Mouse (Mus musculus): Measurements from ENCODE around the gene Arhgap29. TPM values are rescaled to one million over a fixed set of nuclear protein-coding genes. Genes with fewer than 3 reads are reported as not detected.

Arhgap29 gene
- polyA plus RNA-seq, 1 experiment from 2014 or later, result 18.9 TPM

DNA sequence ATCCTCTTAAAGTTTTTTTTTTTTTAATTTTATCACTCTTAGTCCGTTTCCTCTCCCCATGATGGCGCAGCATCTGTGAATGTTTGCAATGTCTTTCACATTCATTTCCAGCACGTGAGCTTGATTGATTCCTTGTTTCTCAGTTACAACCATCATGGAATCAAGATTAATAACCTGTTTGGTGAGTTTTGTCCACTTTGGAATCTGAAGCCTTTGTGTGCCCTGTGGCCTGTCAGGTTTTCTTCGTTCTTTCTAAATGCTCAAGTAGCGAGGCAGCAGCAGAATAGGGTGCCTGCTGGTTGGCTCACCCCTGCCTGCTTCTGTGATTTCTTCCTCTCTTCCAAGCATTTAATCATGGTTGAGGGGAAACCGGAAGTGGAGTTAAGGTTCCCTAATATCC, 2.2 kb upstream of the Arhgap29 start:
- WGBS, result 75% methylated on average over 6 of the region's 6 CpGs
- no peak for ATAC-seq
- Histone ChIP-seq H3K4me3 (replicated peaks) (no peak overlapping the region), H3K4me1 (replicated peaks) (peaks cover 12% of the 10 kb centered on the region), H3K4me2 (replicated peaks) (no peak overlapping the region), H3K9ac (replicated peaks) (no peak overlapping the region), H3K27me3 (peaks cover 35% of the 10 kb centered on the region), H3K36me3 (no peaks in the 10 kb centered on the region), H3K27ac (no peak overlapping the region), H3K9me3 (no peaks in the 10 kb centered on the region; the same call in 1 of the 2 replicates)

DNA sequence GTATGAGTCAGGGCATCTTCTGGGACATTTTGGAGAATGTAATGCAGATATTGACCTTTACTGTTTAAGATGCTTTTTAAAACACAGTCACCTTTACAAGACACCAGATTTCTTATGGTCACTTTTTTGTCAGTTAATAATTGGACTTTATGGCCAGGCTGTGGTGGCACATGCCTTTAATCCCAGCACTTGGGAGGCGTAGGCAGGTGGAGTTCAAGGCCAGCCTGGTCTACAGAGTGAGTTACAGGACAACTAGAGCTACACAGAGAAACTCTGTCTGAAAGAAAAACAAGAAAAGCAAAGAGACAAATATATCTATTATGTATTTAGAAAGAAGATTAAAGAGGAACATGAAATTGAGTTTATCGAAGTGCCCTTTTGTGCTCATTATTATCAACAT, 1.2 kb upstream of the Arhgap29 start:
- 89% methylated on average over 2 of the region's 2 CpGs for WGBS
- no peak overlapping the region for H3K4me3 ChIP-seq (replicated peaks)
- no peak for ATAC-seq

DNA sequence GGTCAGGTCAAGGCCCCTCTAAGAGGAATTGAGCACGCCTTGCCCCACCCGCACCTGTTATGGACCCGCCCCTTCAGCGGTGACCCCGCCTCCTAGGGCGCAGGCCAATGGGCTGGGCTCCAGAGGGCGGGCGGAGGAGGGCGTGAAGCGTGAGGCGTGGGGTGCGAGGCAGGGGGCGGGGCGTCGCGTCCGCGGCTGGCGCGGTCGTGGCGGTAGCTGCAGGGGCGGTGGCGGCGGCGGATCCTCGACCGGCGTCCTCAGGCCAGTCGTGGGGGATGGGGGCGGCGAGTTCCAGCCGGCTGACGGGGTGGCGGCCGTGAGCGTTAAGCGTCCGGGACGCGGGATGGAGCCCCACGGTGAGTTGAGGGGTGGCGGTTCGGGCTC, 700 bp downstream of the Arhgap29 start:
- H3K27me3 ChIP-seq, result peaks cover 42% of the 10 kb centered on the region

More for the DNA sequence above, 1.2 kb upstream of the Arhgap29 start:
- peaks cover 42% of the 10 kb centered on the region for H3K27me3 ChIP-seq
- no peak overlapping the region for H3K9ac ChIP-seq (replicated peaks)
- H3K27ac ChIP-seq, result no peak overlapping the region
- no peaks in the 10 kb centered on the region; the same call in 1 of the 2 replicates for H3K9me3 ChIP-seq
- H3K36me3 ChIP-seq, result no peaks in the 10 kb centered on the region
- H3K4me2 ChIP-seq (replicated peaks), result no peak overlapping the region
- peaks cover 12% of the 10 kb centered on the region for H3K4me1 ChIP-seq (replicated peaks)

DNA sequence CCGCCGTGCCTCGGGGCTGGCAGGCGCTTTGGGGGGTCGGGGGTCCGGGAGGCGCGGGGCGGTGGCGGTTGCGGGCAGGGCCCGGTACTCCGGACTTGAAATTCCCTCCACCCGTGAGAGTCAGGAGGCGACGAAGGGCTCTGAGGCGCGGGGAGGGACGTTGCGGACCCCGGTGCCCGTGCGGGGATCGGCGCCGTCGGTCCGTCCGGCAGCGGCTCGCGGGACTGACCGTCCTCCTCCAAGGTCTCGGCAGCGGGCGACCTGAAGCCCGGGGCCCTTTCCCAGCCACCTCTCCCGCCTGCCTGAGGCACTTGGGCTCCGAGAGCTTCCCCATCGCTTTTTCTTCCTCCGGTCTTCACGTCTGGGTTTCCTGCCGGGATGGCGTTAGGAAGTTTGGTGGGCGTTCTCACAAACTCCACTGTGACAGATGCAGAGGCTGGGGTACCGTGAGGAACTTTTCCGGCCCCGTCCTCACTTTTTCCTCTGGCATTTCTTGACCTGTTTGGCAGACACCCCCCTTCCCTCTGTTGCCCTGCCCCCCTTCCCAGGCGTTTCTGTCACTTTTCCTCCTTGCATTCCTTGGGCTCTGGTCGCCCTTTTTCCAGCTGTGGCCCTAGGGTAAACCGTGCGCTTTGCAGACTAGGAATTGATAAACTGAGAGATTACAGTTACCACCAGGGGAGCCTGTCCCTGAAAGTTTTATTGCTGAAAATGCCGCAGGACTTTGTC, 1.3 kb downstream of the Arhgap29 start:
- Histone ChIP-seq H3K9me3 (no peaks in the 10 kb centered on the region; the same call in 1 of the 2 replicates), H3K4me1 (replicated peaks) (peaks cover 12% of the 10 kb centered on the region), H3K9ac (replicated peaks) (peak overlapping the region; percentile 68), H3K4me2 (replicated peaks) (peak overlapping the region; percentile 80), H3K27ac (no peak overlapping the region), H3K27me3 (peaks cover 42% of the 10 kb centered on the region), H3K36me3 (no peaks in the 10 kb centered on the region), H3K4me3 (replicated peaks) (peak overlapping the region; percentile 60)
- peak; percentile 70 for ATAC-seq
- WGBS, result 2% methylated on average over 40 of the region's 53 CpGs

More for the DNA sequence above, 700 bp downstream of the Arhgap29 start:
- H3K4me3 ChIP-seq (replicated peaks), result peak overlapping the region; percentile 60
- WGBS, result 2% methylated on average over 43 of the region's 44 CpGs
- peak; percentile 94 for ATAC-seq
- H3K4me2 ChIP-seq (replicated peaks), result peak overlapping the region; percentile 80
- H3K27ac ChIP-seq, result no peak overlapping the region
- H3K36me3 ChIP-seq, result no peaks in the 10 kb centered on the region
- H3K4me1 ChIP-seq (replicated peaks), result peaks cover 12% of the 10 kb centered on the region
- no peaks in the 10 kb centered on the region; the same call in 1 of the 2 replicates for H3K9me3 ChIP-seq
- H3K9ac ChIP-seq (replicated peaks), result peak overlapping the region; percentile 68

GRCm38 (mm10) chr3:121954421-121954820, 2.1 kb downstream of the Arhgap29 start:
- WGBS, result 58% methylated on average over 2 of the region's 2 CpGs
- ATAC-seq, result no peak
- Histone ChIP-seq H3K36me3 (no peaks in the 10 kb centered on the region), H3K9ac (replicated peaks) (no peak overlapping the region), H3K4me2 (replicated peaks) (no peak overlapping the region), H3K9me3 (no peaks in the 10 kb centered on the region; the same call in 1 of the 2 replicates), H3K27me3 (peaks cover 42% of the 10 kb centered on the region), H3K4me3 (replicated peaks) (no peak overlapping the region), H3K27ac (no peak overlapping the region), H3K4me1 (replicated peaks) (peaks cover 12% of the 10 kb centered on the region)

DNA sequence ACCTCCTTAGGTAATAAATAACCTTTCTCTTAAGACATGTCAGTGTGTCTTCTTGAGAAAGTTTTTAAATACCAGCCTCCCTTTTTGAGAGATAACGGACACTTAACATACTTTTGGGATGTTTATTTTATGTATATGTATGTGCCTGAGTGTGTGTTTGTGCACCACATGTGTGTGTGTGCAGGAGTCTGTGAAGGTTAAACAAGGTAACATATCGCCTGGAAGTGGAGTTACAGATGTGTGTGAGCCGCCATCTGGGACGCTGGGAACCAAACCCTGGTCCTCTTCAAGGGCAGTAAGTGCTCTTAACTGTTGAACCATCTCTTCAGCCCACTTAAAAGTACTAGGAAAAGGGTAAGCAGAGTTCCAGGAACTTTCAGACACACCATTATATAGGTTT, 3.2 kb downstream of the Arhgap29 start:
- no peak for ATAC-seq
- no peak overlapping the region for H3K4me2 ChIP-seq (replicated peaks)
- H3K36me3 ChIP-seq, result no peaks in the 10 kb centered on the region
- no peak overlapping the region for H3K9ac ChIP-seq (replicated peaks)
- no peak overlapping the region for H3K4me3 ChIP-seq (replicated peaks)
- H3K4me1 ChIP-seq (replicated peaks), result peaks cover 12% of the 10 kb centered on the region
- H3K9me3 ChIP-seq, result no peaks in the 10 kb centered on the region; the same call in 1 of the 2 replicates
- 95% methylated on average over 4 of the region's 4 CpGs for WGBS
- peaks cover 42% of the 10 kb centered on the region for H3K27me3 ChIP-seq
- H3K27ac ChIP-seq, result no peak overlapping the region

DNA sequence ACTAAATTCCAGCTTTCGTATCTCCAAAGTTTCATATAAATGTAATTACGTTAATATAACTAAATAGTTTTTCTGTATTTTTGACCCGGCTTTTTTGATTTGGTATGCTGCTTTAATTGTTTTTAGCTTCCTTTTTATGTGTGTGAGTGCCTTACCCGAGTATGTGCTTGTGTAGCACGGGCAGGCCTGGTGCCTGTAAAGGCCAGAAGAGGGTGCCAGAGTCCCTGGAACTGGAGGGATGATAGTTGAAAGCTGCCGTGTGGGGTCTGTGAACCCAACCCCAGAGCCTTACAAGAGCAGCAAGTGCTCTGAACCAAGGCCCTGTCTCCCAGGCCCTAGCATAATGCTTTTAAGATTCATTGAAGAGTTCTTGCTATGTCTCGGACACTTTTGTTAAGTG, 4.4 kb downstream of the Arhgap29 start:
- H3K4me1 ChIP-seq (replicated peaks), result peaks cover 12% of the 10 kb centered on the region
- no peaks in the 10 kb centered on the region for H3K36me3 ChIP-seq
- H3K27me3 ChIP-seq, result peaks cover 38% of the 10 kb centered on the region
- H3K27ac ChIP-seq, result no peak overlapping the region
- no peak overlapping the region for H3K4me2 ChIP-seq (replicated peaks)
- no peak overlapping the region for H3K4me3 ChIP-seq (replicated peaks)
- no peaks in the 10 kb centered on the region; the same call in 1 of the 2 replicates for H3K9me3 ChIP-seq
- H3K9ac ChIP-seq (replicated peaks), result no peak overlapping the region
- ATAC-seq, result no peak
- 88% methylated on average over 7 of the region's 7 CpGs for WGBS

GRCm38 (mm10) chr3:121957606-121958344, 5.4 kb downstream of the Arhgap29 start:
- H3K9me3 ChIP-seq, result no peaks in the 10 kb centered on the region
- H3K36me3 ChIP-seq, result no peaks in the 10 kb centered on the region
- 93% methylated on average over 2 of the region's 2 CpGs for WGBS
- peaks cover 31% of the 10 kb centered on the region for H3K27me3 ChIP-seq
- H3K4me1 ChIP-seq (replicated peaks), result peaks cover 12% of the 10 kb centered on the region
- no peak overlapping the region for H3K9ac ChIP-seq (replicated peaks)
- no peak overlapping the region for H3K4me3 ChIP-seq (replicated peaks)
- no peak for ATAC-seq
- no peak overlapping the region for H3K27ac ChIP-seq
- no peak overlapping the region for H3K4me2 ChIP-seq (replicated peaks)

GRCm38 (mm10) chr3:121964173-121964572, 11.8 kb downstream of the Arhgap29 start:
- H3K4me2 ChIP-seq (replicated peaks), result no peak overlapping the region
- H3K4me3 ChIP-seq (replicated peaks), result no peak overlapping the region
- ATAC-seq, result no peak
- peaks cover 16% of the 10 kb centered on the region for H3K4me1 ChIP-seq (replicated peaks)
- no peak overlapping the region for H3K9ac ChIP-seq (replicated peaks)
- H3K27me3 ChIP-seq, result peaks cover 34% of the 10 kb centered on the region
- H3K9me3 ChIP-seq, result no peaks in the 10 kb centered on the region
- no peak overlapping the region for H3K27ac ChIP-seq
- H3K36me3 ChIP-seq, result no peaks in the 10 kb centered on the region

- Histone ChIP-seq H3K27ac (no peak overlapping the region), H3K4me1 (replicated peaks) (peaks cover 16% of the 10 kb centered on the region), H3K27me3 (peaks cover 41% of the 10 kb centered on the region), H3K9ac (replicated peaks) (peak overlapping the region; percentile 54), H3K9me3 (no peaks in the 10 kb centered on the region), H3K4me2 (replicated peaks) (peak overlapping the region; percentile 66), H3K4me3 (replicated peaks) (peak overlapping the region; percentile 43), H3K36me3 (no peaks in the 10 kb centered on the region)
- ATAC-seq, result peak; percentile 100
- WGBS, result under 1% methylated on average over 33 of the region's 33 CpGs
These were observed 15.5 kb downstream of the Arhgap29 start for GRCm38 (mm10) chr3:121967681-121968476.

DNA sequence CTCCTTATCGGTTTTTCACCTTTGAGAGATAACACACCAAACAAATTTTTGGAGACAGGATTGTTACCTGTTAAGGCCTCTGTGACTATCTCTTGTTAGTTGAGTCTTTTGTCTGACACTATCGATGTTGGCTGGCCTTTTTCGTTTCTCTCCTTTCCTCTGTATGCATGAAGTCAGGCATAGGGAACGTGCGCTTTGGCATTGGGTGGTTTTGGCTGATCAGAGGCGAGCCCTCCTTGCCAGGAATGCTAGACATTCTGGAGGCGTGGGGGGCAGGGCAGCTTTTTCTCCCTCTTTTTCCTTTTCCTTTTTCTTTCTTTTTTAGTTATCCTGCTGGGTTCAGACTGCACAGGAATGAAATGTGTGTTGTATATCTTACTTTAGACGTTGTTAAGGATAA, 16.3 kb downstream of the Arhgap29 start:
- Histone ChIP-seq H3K9ac (replicated peaks) (no peak overlapping the region), H3K4me3 (replicated peaks) (peak overlapping the region; percentile 43), H3K4me2 (replicated peaks) (peak overlapping the region; percentile 66), H3K4me1 (replicated peaks) (peaks cover 16% of the 10 kb centered on the region), H3K9me3 (no peaks in the 10 kb centered on the region), H3K36me3 (no peaks in the 10 kb centered on the region), H3K27me3 (peaks cover 41% of the 10 kb centered on the region), H3K27ac (no peak overlapping the region)
- WGBS, result 3% methylated on average over 8 of the region's 8 CpGs
- no peak for ATAC-seq

GRCm38 (mm10) chr3:121969451-121969850, 17.1 kb downstream of the Arhgap29 start:
- H3K27ac ChIP-seq, result no peak overlapping the region
- H3K9ac ChIP-seq (replicated peaks), result no peak overlapping the region
- WGBS, result 72% methylated on average over 1 of the region's 1 CpGs
- H3K36me3 ChIP-seq, result no peaks in the 10 kb centered on the region
- peaks cover 41% of the 10 kb centered on the region for H3K27me3 ChIP-seq
- no peak overlapping the region for H3K4me2 ChIP-seq (replicated peaks)
- H3K4me1 ChIP-seq (replicated peaks), result peaks cover 16% of the 10 kb centered on the region
- ATAC-seq, result no peak
- H3K9me3 ChIP-seq, result no peaks in the 10 kb centered on the region
- H3K4me3 ChIP-seq (replicated peaks), result no peak overlapping the region

Data from midbrain, embryonic 13.5 days (tissue).